11 mouse cellular contexts compared by ENCODE assay signal in genomic region chr14:54772333-54772856, GRCm38 (mm10). TPM values are rescaled to one million over a fixed set of nuclear protein-coding genes. Genes with fewer than 3 reads are reported as not detected.
DNase-seq lines count a peak whose midpoint lies in the region; ATAC-seq lines count a peak whose summit lies in the region.
"Had no signal": no experiment of that assay in that cellular context is flagged by ENCODE, and none has a peak within 500 bp of the region (broad histone marks: within the 10 kb centered on the region; RNA-seq: fewer than 3 reads in every experiment).

No protein-coding gene starts in this region.

- 74% methylated on average over 20 of the region's 20 CpGs for WGBS in forebrain, embryonic 14.5 days
- WGBS in forebrain, embryonic 10.5 days: 87% methylated on average over 20 of the region's 20 CpGs

- H3K9ac ChIP-seq in forebrain, embryonic 14.5 days (ENCODE audit: low read length): no peak overlapping the region

- no peak overlapping the region for H3K4me2 ChIP-seq in forebrain, embryonic 14.5 days (ENCODE audit: low read length)
- H3K4me2 ChIP-seq: liver, embryonic 11.5 days had no signal

- no peaks in the 10 kb centered on the region for H3K9me3 ChIP-seq in forebrain, embryonic 14.5 days (replicated peaks; ENCODE audit: control insufficient read depth, low read length)
- H3K9me3 ChIP-seq in forebrain, embryonic 10.5 days: no peaks in the 10 kb centered on the region

- peak overlapping the region; percentile 59; the same call in 1 of the 2 replicates for H3K27ac ChIP-seq in forebrain, embryonic 14.5 days (ENCODE audit: low read depth, low read length)
- no peak overlapping the region for H3K27ac ChIP-seq in forebrain, embryonic 10.5 days

- DNase-seq in forebrain, embryonic 14.5 days (ENCODE audit: low spot score): peak; percentile 58
- no peak for DNase-seq in forebrain, embryonic 10.5 days (ENCODE audit: extremely low spot score, low spot score)
- DNase-seq in retina, adult 2 months (ENCODE audit: low read depth, low spot score): peak; percentile 67
- DNase-seq in retina, embryonic 14.5 days (ENCODE audit: low spot score): no peak
- peak; percentile 67 to 74 for DNase-seq in left cerebral cortex, adult 9 months (ENCODE audit: low spot score in 2 of 2)
- no peak for DNase-seq in yolk sac, embryonic 10.5 days (ENCODE audit: low spot score)
- no peak for DNase-seq in gastrocnemius, postnatal 4 days (ENCODE audit: low spot score in 2 of 2)
- no peak for DNase-seq in lung, postnatal 36 days
- DNase-seq: spleen, adult 18-20 months had no signal

- H3K27me3 ChIP-seq in forebrain, embryonic 14.5 days (replicated peaks; ENCODE audit: control insufficient read depth, insufficient read depth, low read length): no peaks in the 10 kb centered on the region
- H3K27me3 ChIP-seq in forebrain, embryonic 10.5 days (ENCODE audit: poor library complexity, severe bottlenecking): 0 out of 2 replicates have a peak, but pooled peaks cover 4% of the 10 kb centered on the region

- no peak overlapping the region for H3K4me3 ChIP-seq in forebrain, embryonic 14.5 days (ENCODE audit: low read depth, low read length)
- no peak overlapping the region for H3K4me3 ChIP-seq in forebrain, embryonic 10.5 days

- peak; percentile 58; the same call in 1 of the 2 replicates for ATAC-seq in forebrain, embryonic 14.5 days
- ATAC-seq: intestine, postnatal 0 days had no signal

- no peaks in the 10 kb centered on the region for H3K4me1 ChIP-seq in forebrain, embryonic 14.5 days (ENCODE audit: control insufficient read depth, insufficient read depth, low read length)
- H3K4me1 ChIP-seq in forebrain, embryonic 10.5 days: no peaks in the 10 kb centered on the region

- no peaks in the 10 kb centered on the region for H3K36me3 ChIP-seq in forebrain, embryonic 14.5 days (ENCODE audit: control insufficient read depth, insufficient read depth, low read length)
- H3K36me3 ChIP-seq in forebrain, embryonic 10.5 days (replicated peaks): no peaks in the 10 kb centered on the region

RNA-seq across cellular contexts. Expression of gene Slc7a8, which starts 9.4 kb away (rescaled TPM):
- polyA plus RNA-seq in forebrain, embryonic 14.5 days (2014; fragmentation: Nextera tagmentation; extraction: Ambion mirVana): 6.9 and 9.8 TPM in 2 replicates
- 1.0 and 2.3 TPM in 2 replicates for polyA plus RNA-seq in forebrain, embryonic 10.5 days (2016; fragmentation: Nextera tagmentation; extraction: Ambion mirVana)
- 1 to 10 TPM; 6.5 to 8.8 TPM for total RNA-seq in gastrocnemius, postnatal 4 days (2021)

RNA-seq across cellular contexts. Expression of gene Rnf212b, which starts 41.5 kb away (rescaled TPM):
- not detected in 2 replicates for polyA plus RNA-seq in forebrain, embryonic 14.5 days (2014; fragmentation: Nextera tagmentation; extraction: Ambion mirVana)
- polyA plus RNA-seq in forebrain, embryonic 10.5 days (2016; fragmentation: Nextera tagmentation; extraction: Ambion mirVana): not detected in 2 replicates
- total RNA-seq in gastrocnemius, postnatal 4 days (2021): not detected
- polyA plus RNA-seq: intestine, postnatal 0 days; liver, embryonic 11.5 days had no signal

Comparison
In these comparisons a context has a peak if more than half of its experiments do, and no peak if none do; other contexts are left out.
1. DNase-seq: peak in forebrain, embryonic 14.5 days (single experiment), retina, adult 2 months (single experiment) and left cerebral cortex, adult 9 months (2 of 2); none in forebrain, embryonic 10.5 days (single experiment), retina, embryonic 14.5 days (single experiment), yolk sac, embryonic 10.5 days (single experiment), gastrocnemius, postnatal 4 days (0 of 2) and lung, postnatal 36 days (single experiment).